Mouse (Mus musculus) hindbrain, embryonic 16.5 days (tissue): ENCODE results near the gene Pnrc2. TPM values are rescaled to one million over a fixed set of nuclear protein-coding genes. Genes with fewer than 3 reads are reported as not detected.
A peak's percentile ranks its signal among the peaks of the same experiment; 100 is the strongest.

Experiments used
- ATAC-seq: fragments of 200-750 bp; cut with Nextera tagmentation; 2 replicates; pipeline ENCODE4 v1.8.0; 2017; ENCODE audit warnings: moderate TSS enrichment, moderate library complexity
- H3K27ac ChIP-seq: fragments of 300-500 bp; sonication (generic); 2 replicates; pipeline ENCODE4 v1.5.1; 2014; ENCODE audit warnings: low read depth, mild to moderate bottlenecking, control low read depth, low read length, moderate library complexity
- H3K27me3 ChIP-seq: fragments of 300-500 bp; sonication (generic); replicated peaks from 2 replicates; pipeline ENCODE4 v1.6.1; 2014; ENCODE audit warnings: low read length; ENCODE audit not compliant: control insufficient read depth, insufficient read depth
- H3K36me3 ChIP-seq: fragments of 300-500 bp; sonication (generic); 2 replicates; pipeline ENCODE4 v1.6.1; 2014; ENCODE audit warnings: mild to moderate bottlenecking, low read length, moderate library complexity, mixed read lengths; ENCODE audit not compliant: control insufficient read depth, insufficient read depth
- H3K4me1 ChIP-seq: fragments of 300-500 bp; sonication (generic); 2 replicates; pipeline ENCODE4 v1.6.1; 2014; ENCODE audit warnings: low read depth, low read length; ENCODE audit not compliant: control insufficient read depth, insufficient read depth
- H3K4me2 ChIP-seq: fragments of 300-500 bp; sonication (generic); 2 replicates; pipeline ENCODE4 v1.6.1; 2014; ENCODE audit warnings: mild to moderate bottlenecking, low read length, control low read depth, moderate library complexity
- H3K4me3 ChIP-seq: fragments of 300-500 bp; sonication (generic); 2 replicates; pipeline ENCODE4 v1.5.1; 2014; ENCODE audit warnings: mild to moderate bottlenecking, low read length, control low read depth, moderate library complexity
- H3K9ac ChIP-seq: fragments of 300-500 bp; sonication (generic); 2 replicates; pipeline ENCODE4 v1.6.1; 2014; ENCODE audit warnings: low read depth, mild to moderate bottlenecking, control low read depth, low read length, moderate library complexity
- H3K9me3 ChIP-seq: fragments of 300-500 bp; sonication (generic); 2 replicates; pipeline ENCODE4 v1.6.1; 2014; ENCODE audit warnings: mild to moderate bottlenecking, low read length, moderate library complexity; ENCODE audit not compliant: control insufficient read depth
- WGBS: fragments of 180-500 bp; shearing (Covaris S2); extraction: QIAGEN DNeasy Blood & Tissue Kit; methylation state at CpG from one replicate; pipeline ENCODE4 v1.1.7; 2014; 5-methylcytosine and 5-hydroxymethylcytosine counted together
- polyA plus RNA-seq: library from polyadenylated mRNA; unstranded; fragments of >200 nt; fragmentation: Nextera tagmentation; extraction: Ambion mirVana; gene quantifications from 2 replicates; pipeline ENCODE4 v1.2.1, GENCODE M21; 2015

Gene Pnrc2
- polyA plus RNA-seq, 1 experiment from 2014 or later: 103 TPM

- WGBS: under 1% methylated on average over 69 of the region's 91 CpGs
Measured at GRCm38 (mm10) chr4:135856223-135857091, 17.2 kb downstream of the Pnrc2 start.

GRCm38 (mm10) chr4:135855536-135856222, 18.0 kb downstream of the Pnrc2 start, which contains the start of gene Srsf10:
Gene Srsf10, plus strand, starts transcription at chr4:135855747.
- under 1% methylated on average over 56 of the region's 67 CpGs for whole genome bisulfite sequencing
- ATAC-seq: peak; percentile 97
- peaks cover 30% of the 10 kb centered on the region for H3K4me1 ChIP-seq
- H3K27ac ChIP-seq: peak within 1 kb of the TSS; percentile 99
- H3K4me2 ChIP-seq: peak within 1 kb of the TSS; percentile 78
- peak within 1 kb of the TSS; percentile 97 for H3K4me3 ChIP-seq
- H3K9me3 ChIP-seq: no peaks in the 10 kb centered on the region
- H3K9ac ChIP-seq: peak within 1 kb of the TSS; percentile 93
- H3K36me3 ChIP-seq: no peaks in the 10 kb centered on the region
- no peaks in the 10 kb centered on the region for H3K27me3 ChIP-seq

More at GRCm38 (mm10) chr4:135856223-135857091, 17.2 kb downstream of the Pnrc2 start:
- H3K9ac ChIP-seq: peak overlapping the region; percentile 93
- H3K27me3 ChIP-seq: no peaks in the 10 kb centered on the region
- peak overlapping the region; percentile 99 for H3K27ac ChIP-seq
- H3K4me1 ChIP-seq: peaks cover 32% of the 10 kb centered on the region
- ATAC-seq: peak; percentile 75
- H3K4me2 ChIP-seq: peak overlapping the region; percentile 78
- H3K36me3 ChIP-seq: no peaks in the 10 kb centered on the region
- H3K9me3 ChIP-seq: no peaks in the 10 kb centered on the region
- H3K4me3 ChIP-seq: peak overlapping the region; percentile 97

- no peaks in the 10 kb centered on the region for H3K27me3 ChIP-seq
- no peaks in the 10 kb centered on the region for H3K9me3 ChIP-seq
- no peaks in the 10 kb centered on the region for H3K36me3 ChIP-seq
- peak overlapping the region; percentile 99 for H3K27ac ChIP-seq
- H3K4me1 ChIP-seq: peaks cover 34% of the 10 kb centered on the region
- peak overlapping the region; percentile 71 for H3K4me2 ChIP-seq
- WGBS: 7% methylated on average over 6 of the region's 6 CpGs
- peak overlapping the region; percentile 97 for H3K4me3 ChIP-seq
- H3K9ac ChIP-seq: peak overlapping the region; percentile 85
- ATAC-seq: peak; percentile 15
Measured at GRCm38 (mm10) chr4:135855080-135855479, 18.6 kb downstream of the Pnrc2 start.

GRCm38 (mm10) chr4:135854630-135855029, 19.0 kb downstream of the Pnrc2 start:
- peak overlapping the region; percentile 99; the same call in 1 of the 2 replicates for H3K27ac ChIP-seq
- H3K27me3 ChIP-seq: no peaks in the 10 kb centered on the region
- no peaks in the 10 kb centered on the region for H3K36me3 ChIP-seq
- no peak overlapping the region; the same call in 1 of the 2 replicates for H3K4me3 ChIP-seq
- ATAC-seq: no peak
- 74% methylated on average over 11 of the region's 11 CpGs for WGBS
- peaks cover 32% of the 10 kb centered on the region for H3K4me1 ChIP-seq
- H3K9ac ChIP-seq: peak overlapping the region; percentile 85; the same call in 1 of the 2 replicates
- peak overlapping the region; percentile 71 for H3K4me2 ChIP-seq
- no peaks in the 10 kb centered on the region for H3K9me3 ChIP-seq

- no peak overlapping the region for H3K4me2 ChIP-seq
- 88% methylated on average over 14 of the region's 14 CpGs for WGBS
- H3K9me3 ChIP-seq: no peaks in the 10 kb centered on the region
- H3K27me3 ChIP-seq: no peaks in the 10 kb centered on the region
- no peak overlapping the region for H3K9ac ChIP-seq
- ATAC-seq: no peak
- no peak overlapping the region for H3K4me3 ChIP-seq
- no peak overlapping the region; the same call in 1 of the 2 replicates for H3K27ac ChIP-seq
- peaks cover 28% of the 10 kb centered on the region for H3K4me1 ChIP-seq
- no peaks in the 10 kb centered on the region for H3K36me3 ChIP-seq
Measured at GRCm38 (mm10) chr4:135853987-135854546, 19.6 kb downstream of the Pnrc2 start.

GRCm38 (mm10) chr4:135851942-135852341, 21.7 kb downstream of the Pnrc2 start:
- Histone ChIP-seq H3K4me2 (no peak overlapping the region), H3K4me1 (peaks cover 14% of the 10 kb centered on the region), H3K9me3 (no peaks in the 10 kb centered on the region), H3K4me3 (no peak overlapping the region), H3K27me3 (no peaks in the 10 kb centered on the region), H3K27ac (no peak overlapping the region), H3K36me3 (no peaks in the 10 kb centered on the region), H3K9ac (no peak overlapping the region)
- no peak for ATAC-seq
- WGBS: 95% methylated on average over 9 of the region's 9 CpGs

- ATAC-seq: peak; percentile 84
- Histone ChIP-seq H3K9me3 (no peaks in the 10 kb centered on the region), H3K36me3 (no peaks in the 10 kb centered on the region), H3K27ac (peak overlapping the region; percentile 77), H3K4me2 (peak overlapping the region; percentile 42), H3K4me3 (no peak overlapping the region), H3K4me1 (peaks cover 14% of the 10 kb centered on the region), H3K27me3 (no peaks in the 10 kb centered on the region), H3K9ac (peak overlapping the region; percentile 48)
- WGBS: 25% methylated on average over 13 of the region's 13 CpGs
Measured at GRCm38 (mm10) chr4:135850411-135851095, 23.1 kb downstream of the Pnrc2 start.

- no peak for ATAC-seq
- Histone ChIP-seq H3K4me3 (no peak overlapping the region), H3K4me2 (no peak overlapping the region), H3K27me3 (no peaks in the 10 kb centered on the region), H3K27ac (no peak overlapping the region), H3K4me1 (peaks cover 9% of the 10 kb centered on the region), H3K36me3 (no peaks in the 10 kb centered on the region), H3K9ac (no peak overlapping the region), H3K9me3 (no peaks in the 10 kb centered on the region)
- 64% methylated on average over 5 of the region's 5 CpGs for WGBS
Measured at GRCm38 (mm10) chr4:135847581-135847980, 26.1 kb downstream of the Pnrc2 start.
